Mouse (Mus musculus) layer of hippocampus, adult 11-12 months (tissue): ENCODE data around the gene Irf1.
"Not testable (repeated sequence)": the region's sequence is repeated elsewhere in the genome, so short reads cannot be mapped to it uniquely, and the experiment has no call there.

Source experiments
- DNase-seq: peaks from one replicate; pipeline ENCODE4 v3.0.0; 2022; ENCODE audit warnings: low spot score

The Irf1 gene

GRCm38 (mm10) chr11:53769760-53770124 is at the start of gene Irf1:
Gene Irf1 (plus strand): TSS chr11:53770014.
- peak; percentile 90 for DNase-seq

- DNase-seq = no peak
Measured at GRCm38 (mm10) chr11:53720715-53721114, 49.1 kb upstream of the Irf1 start, which contains the start of gene Il5. Gene Il5 (plus strand): TSS chr11:53720794.

GRCm38 (mm10) chr11:53731457-53731856 is 38.4 kb upstream of the Irf1 start:
- DNase-seq = no peak

GRCm38 (mm10) chr11:53732244-53732643 is 37.6 kb upstream of the Irf1 start:
- DNase-seq = no peak

GRCm38 (mm10) chr11:53733824-53734223 is 36.0 kb upstream of the Irf1 start:
- no peak for DNase-seq

DNA sequence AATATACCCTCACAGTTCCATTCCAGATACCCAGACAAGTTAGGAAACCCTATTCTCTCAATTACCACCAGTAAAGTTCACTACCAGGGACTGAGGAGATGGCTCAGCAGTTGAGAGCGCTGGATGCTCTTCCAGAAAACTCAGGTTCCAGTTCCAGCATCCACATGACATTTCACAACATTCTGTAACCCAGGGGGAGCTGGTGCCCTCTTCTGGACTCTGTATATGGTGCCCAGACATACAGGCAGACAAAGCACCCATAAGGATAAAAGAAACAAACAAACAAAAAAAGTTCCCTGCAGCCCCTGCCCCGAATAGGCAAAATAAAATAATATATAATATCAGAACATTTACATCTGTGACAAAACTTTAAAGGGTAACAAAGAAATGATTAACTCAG is 35.4 kb upstream of the Irf1 start:
- no peak for DNase-seq

DNA sequence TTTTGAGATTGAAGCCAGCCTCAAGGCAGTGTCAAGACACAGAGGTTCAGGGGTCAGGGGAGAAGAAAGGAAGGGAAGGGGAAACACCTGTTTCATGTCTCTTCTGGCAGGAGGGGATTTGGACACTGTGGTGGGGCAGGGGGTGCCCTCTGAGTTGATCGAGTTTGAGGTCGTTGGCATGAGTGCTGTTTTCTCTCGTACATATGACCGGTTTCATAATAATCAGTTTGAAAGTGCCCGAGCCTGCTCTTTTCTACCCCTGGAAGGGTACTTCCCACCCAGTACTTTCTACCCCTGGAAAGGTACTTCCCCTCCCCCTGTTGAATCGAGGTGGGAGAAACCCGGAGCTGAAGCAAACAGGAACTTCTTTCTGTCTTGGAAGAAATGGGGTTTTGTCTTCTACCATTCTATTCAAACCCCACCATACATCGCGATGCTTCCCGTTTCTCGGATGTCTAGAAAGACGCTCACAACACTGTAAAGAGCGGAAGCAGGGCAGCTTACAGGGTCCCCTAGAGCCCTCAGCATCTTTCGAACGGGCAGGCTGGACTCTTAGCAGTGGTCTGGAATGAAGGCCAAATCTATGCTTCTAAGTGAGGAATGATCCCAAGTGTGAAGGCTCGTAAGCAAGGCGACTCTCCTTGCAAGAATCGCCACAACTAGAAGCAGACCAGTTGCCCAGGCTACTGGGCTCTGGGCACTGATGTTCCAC is 34.7 kb upstream of the Irf1 start:
- DNase-seq = no peak

- peak; percentile 52 for DNase-seq
Measured at GRCm38 (mm10) chr11:53735682-53736245, 34.0 kb upstream of the Irf1 start.

DNA sequence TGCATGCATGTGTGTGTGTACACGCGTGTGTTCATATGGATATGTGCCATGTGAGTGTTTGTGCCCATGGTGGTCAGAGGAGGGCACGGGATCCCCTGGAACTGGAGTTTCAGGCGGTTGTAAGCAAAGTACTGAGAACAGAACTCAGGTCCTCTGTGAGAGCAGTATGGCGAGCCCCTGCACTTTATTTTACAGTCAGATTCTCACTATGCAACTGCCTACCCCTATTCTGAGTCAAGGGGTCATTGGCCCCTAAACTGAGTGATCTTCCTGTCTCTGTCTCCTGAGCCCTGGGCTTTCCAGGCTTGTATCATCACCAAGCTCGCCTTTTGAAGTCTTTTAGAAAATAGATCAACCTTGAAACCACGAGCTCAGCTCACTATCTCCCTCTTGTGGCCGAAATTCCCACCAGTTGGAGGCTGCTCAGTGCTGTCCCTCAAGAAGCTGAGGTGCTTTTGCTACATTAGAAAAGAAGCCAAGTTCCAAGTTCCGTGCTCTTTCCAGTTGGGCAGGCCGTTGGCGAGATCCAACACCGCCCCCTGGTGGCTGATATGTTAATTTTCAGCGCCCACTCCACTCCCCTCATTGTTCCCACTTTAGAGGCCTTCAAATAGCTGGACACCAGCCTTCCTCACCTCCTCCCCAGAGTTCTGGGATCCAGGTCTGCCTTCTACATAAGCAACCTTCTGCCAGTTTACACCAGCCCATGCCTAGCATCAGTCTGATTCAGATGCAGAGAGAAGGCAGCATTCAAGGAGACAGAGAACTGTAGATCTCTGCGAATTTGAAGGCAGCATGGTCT is 32.8 kb upstream of the Irf1 start:
- DNase-seq = peak; percentile 63

DNA sequence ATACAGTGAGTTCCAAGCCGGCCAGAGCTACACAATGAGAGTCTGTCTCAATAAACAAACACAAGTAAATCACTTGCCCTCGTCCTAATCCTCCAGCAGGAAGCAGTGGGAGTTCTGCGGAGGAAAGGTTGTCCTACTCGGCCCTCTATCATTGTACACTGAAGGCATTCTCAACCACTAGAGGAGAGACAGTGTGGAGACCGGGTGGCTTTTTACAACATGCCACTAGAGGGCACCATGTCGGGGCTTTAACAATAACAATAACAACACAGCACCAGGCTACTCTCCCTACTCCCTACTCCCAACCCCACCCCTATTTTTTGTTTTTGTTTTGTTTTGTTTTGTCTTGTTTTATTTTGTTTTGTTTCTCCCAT is 32.3 kb upstream of the Irf1 start:
- peak; percentile 69 for DNase-seq

DNA sequence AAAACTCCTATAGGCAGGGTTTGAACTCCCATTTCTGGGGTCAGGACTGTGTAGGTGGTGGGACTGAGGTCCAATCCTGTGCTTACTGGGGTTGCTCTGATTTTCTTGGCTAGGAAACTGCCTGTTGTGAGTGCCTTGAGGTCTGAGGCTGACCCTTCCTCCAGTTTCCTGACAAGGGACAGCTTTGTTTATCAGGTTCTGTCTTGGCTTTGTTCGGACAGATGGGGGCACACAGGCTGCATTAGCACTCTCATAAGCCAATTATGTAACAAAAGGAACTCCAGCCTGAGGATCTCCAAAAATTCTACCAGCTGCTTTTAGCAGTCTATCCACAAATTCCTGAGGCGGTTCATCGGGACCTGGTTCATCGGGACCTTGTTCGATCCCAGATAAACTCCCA is 27.5 kb upstream of the Irf1 start:
- DNase-seq = no peak

DNA sequence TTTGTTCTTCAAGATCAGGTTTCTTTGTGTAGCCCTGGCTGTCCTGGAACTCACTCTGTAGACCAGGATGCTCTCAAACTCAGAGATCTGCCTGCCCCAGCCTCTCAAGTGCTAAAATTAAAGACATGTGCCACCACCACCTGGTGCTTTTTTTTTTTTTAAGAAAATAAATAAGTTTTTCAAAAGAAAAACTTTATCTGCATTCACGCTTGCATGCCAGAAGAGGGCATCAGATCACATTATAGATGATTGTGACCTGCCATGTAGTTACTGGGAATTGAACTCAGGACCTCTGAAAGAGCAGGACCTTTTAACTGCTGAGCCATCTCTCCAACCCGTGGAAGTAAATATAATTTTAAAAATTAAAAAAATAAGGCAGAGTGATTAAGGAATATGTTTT is 24.6 kb upstream of the Irf1 start:
- DNase-seq = no peak

GRCm38 (mm10) chr11:53747985-53748384 is 21.8 kb upstream of the Irf1 start:
- DNase-seq = no peak

- no peak for DNase-seq
Measured at GRCm38 (mm10) chr11:53748614-53749013, 21.2 kb upstream of the Irf1 start.

DNA sequence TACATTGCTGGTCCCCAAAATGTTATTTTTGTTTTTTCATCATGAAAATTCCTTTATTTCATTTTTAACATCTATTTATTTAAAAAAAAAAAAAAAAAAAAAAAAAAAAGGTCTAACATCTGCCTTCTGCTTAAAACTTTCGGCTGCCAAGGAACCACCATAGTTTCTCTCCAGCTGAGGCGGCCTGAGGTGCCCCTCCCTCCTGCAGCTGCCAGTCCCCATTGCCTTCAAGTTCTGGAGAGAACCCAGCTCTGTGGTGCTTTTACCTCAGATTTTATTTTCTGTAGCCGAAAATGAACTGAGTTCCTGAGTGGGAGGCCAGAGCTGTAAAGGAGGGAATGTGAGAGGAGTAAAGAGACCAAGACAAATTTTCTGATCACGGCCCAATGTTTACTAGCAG is 20.5 kb upstream of the Irf1 start:
- no peak for DNase-seq

DNA sequence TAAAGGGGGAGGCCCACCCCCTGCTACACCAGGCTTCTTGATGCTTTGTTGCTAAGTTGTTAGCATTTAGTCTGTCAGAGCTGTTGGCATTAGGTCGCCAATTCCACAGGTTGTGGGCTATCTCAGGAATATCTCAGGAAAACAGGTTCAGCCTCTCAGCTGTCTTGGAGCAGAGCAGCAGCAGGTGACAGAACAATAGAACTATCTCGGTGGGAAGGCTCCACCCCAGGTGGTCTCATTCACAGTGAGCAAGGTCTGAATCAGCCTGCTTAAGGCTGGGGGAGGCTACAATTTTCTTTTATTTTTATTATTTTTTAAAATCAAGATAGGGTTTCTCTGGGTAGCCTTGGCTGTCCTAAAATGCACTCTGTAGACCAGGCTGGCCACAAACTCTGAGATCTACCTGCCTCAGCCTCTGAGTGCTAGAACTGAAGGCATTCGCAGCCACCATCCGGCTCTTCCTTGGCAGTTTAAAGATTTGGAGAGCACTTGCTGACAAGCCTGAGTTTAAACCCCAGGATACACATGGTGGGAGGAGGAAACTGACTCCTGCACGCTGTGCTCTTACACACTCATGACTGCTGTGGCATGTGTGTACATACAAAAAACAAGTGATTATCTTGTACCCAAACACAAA is 20.0 kb upstream of the Irf1 start:
- no peak for DNase-seq

GRCm38 (mm10) chr11:53755011-53755595 is 14.7 kb upstream of the Irf1 start:
- DNase-seq = no peak

- no peak for DNase-seq
Measured at GRCm38 (mm10) chr11:53757612-53758011, 12.2 kb upstream of the Irf1 start.

GRCm38 (mm10) chr11:53758033-53758432 is 11.8 kb upstream of the Irf1 start:
- not testable (repeated sequence) for DNase-seq

GRCm38 (mm10) chr11:53758791-53759351 is 10.9 kb upstream of the Irf1 start:
- DNase-seq = no peak

- no peak for DNase-seq
Measured at GRCm38 (mm10) chr11:53759545-53760406, 10.0 kb upstream of the Irf1 start.
